Mouse (Mus musculus) stomach, embryonic 16.5 days (tissue): Measurements from ENCODE around the gene Col16a1. TPM values are rescaled to one million over a fixed set of nuclear protein-coding genes. Genes with fewer than 3 reads are reported as not detected.
A peak's percentile ranks its signal among the peaks of the same experiment; 100 is the strongest.

ENCODE experiments used
- ATAC-seq: fragments of 200-750 bp; cut with Nextera tagmentation; 2 replicates; pipeline ENCODE4 v1.8.0; 2017; ENCODE audit warnings: moderate number of reproducible peaks, moderate TSS enrichment; ENCODE audit not compliant: insufficient read depth, low FRiP score
- H3K27ac ChIP-seq: fragments of 300-500 bp; sonication (generic); 2 replicates; pipeline ENCODE4 v1.5.1; 2014; ENCODE audit warnings: low read length
- H3K27me3 ChIP-seq: fragments of 300-500 bp; sonication (generic); 2 replicates; pipeline ENCODE4 v1.6.1; 2014; ENCODE audit warnings: low read length, control low read depth, mixed read lengths; ENCODE audit not compliant: control insufficient read depth, insufficient read depth
- H3K36me3 ChIP-seq: fragments of 300-500 bp; sonication (generic); 2 replicates; pipeline ENCODE4 v1.6.1; 2014; ENCODE audit warnings: low read length; ENCODE audit not compliant: control insufficient read depth, insufficient read depth
- H3K4me1 ChIP-seq: fragments of 300-500 bp; sonication (generic); 2 replicates; pipeline ENCODE4 v1.6.1; 2014; ENCODE audit warnings: low read length, control low read depth, mixed read lengths; ENCODE audit not compliant: control insufficient read depth, insufficient read depth
- H3K4me2 ChIP-seq: fragments of 300-500 bp; sonication (generic); 2 replicates; pipeline ENCODE4 v1.6.1; 2014; ENCODE audit warnings: low read depth, low read length, mixed read lengths
- H3K4me3 ChIP-seq: fragments of 300-500 bp; sonication (generic); replicated peaks from 2 replicates; pipeline ENCODE4 v1.5.1; 2014; ENCODE audit warnings: mild to moderate bottlenecking, low read length
- H3K9ac ChIP-seq: fragments of 300-500 bp; sonication (generic); 2 replicates; pipeline ENCODE4 v1.6.1; 2014; ENCODE audit warnings: low read length
- H3K9me3 ChIP-seq: fragments of 300-500 bp; sonication (generic); replicated peaks from 2 replicates; pipeline ENCODE4 v1.6.1; 2016; ENCODE audit warnings: low read length, control low read depth; ENCODE audit not compliant: control insufficient read depth
- WGBS: fragments of 180-500 bp; shearing (Covaris S2); extraction: QIAGEN DNeasy Blood & Tissue Kit; methylation state at CpG from one replicate; pipeline ENCODE4 v1.1.7; 2014; 5-methylcytosine and 5-hydroxymethylcytosine counted together
- polyA plus RNA-seq: library from polyadenylated mRNA; unstranded; fragments of >200 nt; fragmentation: Nextera tagmentation; extraction: Ambion mirVana; gene quantifications from 2 replicates; pipeline ENCODE4 v1.2.1, GENCODE M21; 2015

Col16a1 gene
- 55.6 and 75.1 TPM in 2 replicates for polyA plus RNA-seq

GRCm38 (mm10) chr4:130047331-130048202 is at the start of gene Col16a1:
Gene Col16a1 (plus strand): TSS chr4:130047840.
- Histone ChIP-seq H3K36me3 (no peaks in the 10 kb centered on the region), H3K4me2 (peak within 1 kb of the TSS; percentile 79), H3K9me3 (no peaks in the 10 kb centered on the region), H3K4me3 (peak within 1 kb of the TSS; percentile 53), H3K27me3 (no peaks in the 10 kb centered on the region), H3K27ac (peak within 1 kb of the TSS; percentile 97), H3K9ac (peak within 1 kb of the TSS; percentile 83), H3K4me1 (peaks cover 39% of the 10 kb centered on the region)
- ATAC-seq = peak; percentile 91
- WGBS = 2% methylated on average over 45 of the region's 46 CpGs

- no peak for ATAC-seq
- H3K4me3 ChIP-seq = no peak overlapping the region
- 54% methylated on average over 11 of the region's 11 CpGs for WGBS
These were observed 49.5 kb upstream of the Col16a1 start for GRCm38 (mm10) chr4:129998124-129998523.

GRCm38 (mm10) chr4:130001710-130002109 is 45.9 kb upstream of the Col16a1 start:
- H3K4me2 ChIP-seq = no peak overlapping the region
- peaks cover 18% of the 10 kb centered on the region for H3K4me1 ChIP-seq
- 0 out of 2 replicates have a peak, but pooled peaks have one; percentile 14 for ATAC-seq
- no peak overlapping the region for H3K9ac ChIP-seq
- no peaks in the 10 kb centered on the region for H3K9me3 ChIP-seq
- H3K4me3 ChIP-seq = no peak overlapping the region
- H3K27me3 ChIP-seq = 0 out of 2 replicates have a peak, but pooled peaks cover 7% of the 10 kb centered on the region
- no peaks in the 10 kb centered on the region for H3K36me3 ChIP-seq
- H3K27ac ChIP-seq = peak overlapping the region; percentile 34; the same call in 1 of the 2 replicates
- WGBS = 29% methylated on average over 5 of the region's 5 CpGs

More at GRCm38 (mm10) chr4:129998124-129998523, 49.5 kb upstream of the Col16a1 start:
- Histone ChIP-seq H3K36me3 (no peaks in the 10 kb centered on the region), H3K9ac (peak overlapping the region; percentile 26; the same call in 1 of the 2 replicates), H3K4me1 (peaks cover 15% of the 10 kb centered on the region), H3K9me3 (no peaks in the 10 kb centered on the region), H3K27ac (peak overlapping the region; percentile 46; the same call in 1 of the 2 replicates), H3K27me3 (0 out of 2 replicates have a peak, but pooled peaks cover 7% of the 10 kb centered on the region), H3K4me2 (no peak overlapping the region)

GRCm38 (mm10) chr4:130002157-130002556 is 45.5 kb upstream of the Col16a1 start:
- no peaks in the 10 kb centered on the region for H3K36me3 ChIP-seq
- H3K4me1 ChIP-seq = peaks cover 20% of the 10 kb centered on the region
- H3K27me3 ChIP-seq = 0 out of 2 replicates have a peak, but pooled peaks cover 8% of the 10 kb centered on the region
- WGBS = 63% methylated on average over 10 of the region's 10 CpGs
- no peak overlapping the region for H3K4me3 ChIP-seq
- H3K9ac ChIP-seq = no peak overlapping the region
- no peak overlapping the region for H3K4me2 ChIP-seq
- peak; percentile 19; the same call in 1 of the 2 replicates for ATAC-seq
- H3K27ac ChIP-seq = peak overlapping the region; percentile 34; the same call in 1 of the 2 replicates
- H3K9me3 ChIP-seq = no peaks in the 10 kb centered on the region

GRCm38 (mm10) chr4:130005593-130005992 is 42.0 kb upstream of the Col16a1 start:
- no peaks in the 10 kb centered on the region for H3K36me3 ChIP-seq
- no peak for ATAC-seq
- no peak overlapping the region for H3K4me2 ChIP-seq
- peaks cover 18% of the 10 kb centered on the region for H3K4me1 ChIP-seq
- H3K27me3 ChIP-seq = 0 out of 2 replicates have a peak, but pooled peaks cover 8% of the 10 kb centered on the region
- H3K9ac ChIP-seq = no peak overlapping the region
- WGBS = 57% methylated on average over 9 of the region's 9 CpGs
- H3K4me3 ChIP-seq = no peak overlapping the region
- H3K27ac ChIP-seq = no peak overlapping the region
- no peaks in the 10 kb centered on the region for H3K9me3 ChIP-seq

GRCm38 (mm10) chr4:130006533-130006932 is 41.1 kb upstream of the Col16a1 start:
- Histone ChIP-seq H3K4me2 (peak overlapping the region; percentile 47), H3K9me3 (no peaks in the 10 kb centered on the region), H3K27me3 (0 out of 2 replicates have a peak, but pooled peaks cover 8% of the 10 kb centered on the region), H3K27ac (no peak overlapping the region), H3K36me3 (no peaks in the 10 kb centered on the region), H3K4me3 (peak overlapping the region; percentile 31), H3K9ac (0 out of 2 replicates have a peak overlapping the region, but pooled peaks have one; percentile 18), H3K4me1 (peaks cover 10% of the 10 kb centered on the region; the same call in 1 of the 2 replicates)
- ATAC-seq = no peak
- 11% methylated on average over 25 of the region's 25 CpGs for WGBS

- WGBS = 67% methylated on average over 14 of the region's 14 CpGs
- ATAC-seq = no peak
- no peak overlapping the region for H3K4me3 ChIP-seq
- no peaks in the 10 kb centered on the region for H3K9me3 ChIP-seq
- H3K27ac ChIP-seq = no peak overlapping the region
- H3K4me2 ChIP-seq = no peak overlapping the region
- H3K9ac ChIP-seq = no peak overlapping the region
- no peaks in the 10 kb centered on the region for H3K36me3 ChIP-seq
- H3K4me1 ChIP-seq = peaks cover 5% of the 10 kb centered on the region; the same call in 1 of the 2 replicates
- H3K27me3 ChIP-seq = 0 out of 2 replicates have a peak, but pooled peaks cover 8% of the 10 kb centered on the region
These were observed 38.6 kb upstream of the Col16a1 start for GRCm38 (mm10) chr4:130009043-130009442.

GRCm38 (mm10) chr4:130010723-130011122 is 36.9 kb upstream of the Col16a1 start:
- Histone ChIP-seq H3K4me1 (peaks cover 5% of the 10 kb centered on the region; the same call in 1 of the 2 replicates), H3K36me3 (no peaks in the 10 kb centered on the region), H3K4me2 (no peak overlapping the region), H3K27ac (no peak overlapping the region), H3K9me3 (no peaks in the 10 kb centered on the region), H3K9ac (no peak overlapping the region), H3K4me3 (no peak overlapping the region), H3K27me3 (0 out of 2 replicates have a peak, but pooled peaks cover 8% of the 10 kb centered on the region)
- no peak for ATAC-seq
- 92% methylated on average over 4 of the region's 4 CpGs for WGBS

GRCm38 (mm10) chr4:130012234-130012633 is 35.4 kb upstream of the Col16a1 start:
- WGBS = 76% methylated on average over 6 of the region's 6 CpGs
- no peak overlapping the region for H3K27ac ChIP-seq
- ATAC-seq = no peak

More at GRCm38 (mm10) chr4:130012234-130012633, 35.4 kb upstream of the Col16a1 start:
- Histone ChIP-seq H3K4me1 (no peaks in the 10 kb centered on the region), H3K4me2 (no peak overlapping the region), H3K9me3 (no peaks in the 10 kb centered on the region), H3K9ac (no peak overlapping the region), H3K27me3 (0 out of 2 replicates have a peak, but pooled peaks cover 6% of the 10 kb centered on the region), H3K4me3 (no peak overlapping the region), H3K36me3 (no peaks in the 10 kb centered on the region)
